Mouse (Mus musculus) retina, postnatal 7 days (tissue): ENCODE measurements at regions not wholly inside any gene's neighbourhood (a gene's known extent, or its start where the extent isn't known, plus 50 kb on each side); places are given as distances from the start of the nearest gene placed in this dataset.
"Not testable (repeated sequence)": the region's sequence is repeated elsewhere in the genome, so short reads cannot be mapped to it uniquely, and the experiment has no call there.

Experiments used
- DNase-seq: peaks from one replicate; pipeline ENCODE4 v3.0.0-alpha.2; 2012; ENCODE audit warnings: low read depth, low spot score

- no peak for DNase-seq
Measured at GRCm38 (mm10) chr1:16904690-16905089, 811.6 kb upstream of the 4930444P10Rik start.

GRCm38 (mm10) chr1:16868383-16868782 lies 775.3 kb upstream of the 4930444P10Rik start:
- DNase-seq = not testable (repeated sequence)

DNA sequence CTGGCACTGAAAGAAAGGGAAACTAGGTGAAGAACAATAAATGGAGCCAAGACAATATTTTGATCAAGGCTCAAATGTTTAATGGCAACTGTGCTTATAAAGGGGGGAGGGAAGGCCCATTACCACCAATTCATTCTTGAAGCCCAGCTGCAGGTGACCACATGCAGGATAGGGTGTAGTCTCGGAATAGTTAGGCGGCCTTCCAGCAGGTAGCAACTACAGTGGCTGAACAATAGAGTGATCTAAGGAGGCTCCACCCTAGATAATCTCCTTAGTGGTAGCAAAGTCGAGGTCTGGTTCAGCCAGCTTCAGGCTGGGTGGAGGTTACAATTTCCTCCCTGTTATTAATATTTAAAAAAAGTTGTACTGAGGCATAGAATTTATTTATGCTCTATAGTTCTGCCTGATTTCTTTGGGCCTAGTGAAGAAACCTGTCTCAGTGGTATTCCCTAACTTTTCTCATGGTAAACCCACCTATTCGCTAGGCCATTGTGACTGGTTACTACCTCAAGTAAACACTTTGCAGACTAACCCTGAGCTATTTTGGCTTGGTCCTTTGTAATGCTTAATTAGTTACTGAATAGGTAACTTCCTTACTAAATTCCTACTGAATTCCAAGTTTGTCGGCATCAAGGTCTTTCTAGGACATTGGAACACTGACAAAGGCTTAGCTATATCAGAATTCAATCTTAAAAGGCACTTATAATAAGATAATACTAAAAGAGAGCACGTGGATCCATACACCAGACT lies 774.1 kb upstream of the 4930444P10Rik start:
- not testable (repeated sequence) for DNase-seq

- no peak for DNase-seq
Measured at GRCm38 (mm10) chr1:16837111-16837510, 744.0 kb upstream of the 4930444P10Rik start.

- DNase-seq = not testable (repeated sequence)
Measured at GRCm38 (mm10) chr1:16824709-16825108, 731.6 kb upstream of the 4930444P10Rik start.

- no peak for DNase-seq
Measured at GRCm38 (mm10) chr1:16824057-16824456, 730.9 kb upstream of the 4930444P10Rik start.

GRCm38 (mm10) chr1:16821186-16821585 lies 728.1 kb upstream of the 4930444P10Rik start:
- DNase-seq = no peak

DNA sequence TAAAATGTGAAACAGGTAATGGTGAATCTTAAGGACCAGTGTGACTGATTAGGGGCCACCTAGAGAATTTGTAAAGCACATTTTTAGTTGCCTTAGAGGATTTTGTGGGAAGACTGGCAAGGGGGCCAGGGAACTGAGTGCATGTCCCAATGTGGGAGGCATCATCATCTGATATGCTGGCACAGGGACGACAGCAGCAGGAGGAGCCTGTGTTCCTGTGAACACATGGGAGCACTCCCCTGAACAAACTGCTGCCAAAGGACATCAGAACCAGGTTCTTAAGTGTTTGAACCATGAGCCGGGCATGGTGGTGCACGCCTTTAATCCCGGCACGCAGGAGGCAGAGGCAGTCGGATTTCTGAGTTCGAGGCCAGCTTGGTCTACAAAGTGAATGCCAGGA lies 723.4 kb upstream of the 4930444P10Rik start:
- DNase-seq = no peak

DNA sequence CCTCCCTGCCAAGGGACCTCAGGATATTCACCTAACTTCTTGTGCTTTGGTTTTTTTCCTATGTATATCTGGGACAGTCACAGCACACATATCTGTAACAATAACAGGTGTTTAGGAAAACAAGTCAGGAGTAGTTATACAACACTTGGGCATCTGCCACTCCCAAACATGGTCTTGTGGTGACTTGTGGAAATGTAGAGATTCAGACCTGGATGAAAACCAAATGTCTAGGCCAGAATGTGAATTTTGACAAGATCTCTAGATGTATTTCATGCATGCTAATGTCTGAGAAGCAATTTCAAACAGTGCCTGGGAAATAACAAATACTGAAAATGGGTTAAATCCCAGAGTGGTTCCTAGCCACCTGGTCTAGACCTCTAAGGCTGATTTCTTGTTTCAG lies 722.6 kb upstream of the 4930444P10Rik start:
- DNase-seq = no peak

DNA sequence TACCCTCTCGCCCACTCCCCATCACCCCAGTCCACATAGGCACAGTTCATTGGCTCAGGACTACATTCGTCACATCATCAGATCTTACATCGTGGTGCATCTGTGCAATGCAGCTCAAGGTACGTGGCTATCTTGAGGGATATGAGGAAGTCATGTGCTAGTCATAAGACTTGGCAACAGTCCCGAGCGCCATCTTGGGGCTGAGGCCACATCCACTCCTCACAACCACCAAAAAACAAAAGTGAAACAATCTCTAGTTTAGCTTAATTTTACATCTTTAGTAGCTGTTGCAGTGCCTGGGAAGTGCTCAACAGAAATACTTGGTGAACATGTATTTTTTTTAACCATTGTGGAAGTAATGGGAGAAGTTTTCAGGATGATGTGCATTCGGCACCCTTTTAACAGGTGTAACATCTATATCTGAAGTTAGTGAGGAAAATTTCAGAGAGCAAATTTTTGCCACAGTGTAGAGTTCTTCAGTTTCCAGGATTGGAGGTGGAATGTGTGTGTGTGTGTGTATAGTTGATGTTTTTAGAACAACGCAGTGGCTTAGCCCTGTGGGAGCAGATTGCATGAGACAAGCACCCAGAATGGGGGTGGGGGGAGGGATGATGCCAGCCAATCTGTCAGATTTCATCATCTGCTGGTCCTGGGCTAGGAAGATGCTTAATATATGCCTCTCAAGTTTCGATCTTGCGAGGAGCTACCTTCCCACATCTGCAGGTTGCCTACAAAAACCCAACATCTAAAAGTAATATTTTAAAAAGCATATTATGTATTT lies 716.4 kb upstream of the 4930444P10Rik start:
- DNase-seq = no peak

DNA sequence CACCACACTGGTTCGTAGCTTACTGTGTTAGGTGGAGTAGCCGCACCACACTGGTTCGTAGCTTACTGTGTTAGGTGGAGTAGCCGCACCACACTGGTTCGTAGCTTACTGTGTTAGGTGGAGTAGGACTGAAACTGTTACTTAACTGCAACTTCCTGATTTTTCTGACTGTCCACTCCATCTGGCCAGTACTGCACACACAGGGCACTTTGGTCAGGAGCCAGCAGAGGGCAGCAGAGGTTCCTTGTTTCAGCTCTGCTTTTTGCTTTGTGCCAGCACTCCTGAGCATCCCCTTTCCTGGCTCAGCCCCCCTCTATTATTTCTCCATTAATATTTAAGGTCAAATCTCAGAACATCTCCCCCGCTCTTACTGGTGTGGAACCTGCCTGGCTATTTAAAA lies 705.2 kb upstream of the 4930444P10Rik start:
- DNase-seq = peak; percentile 30

DNA sequence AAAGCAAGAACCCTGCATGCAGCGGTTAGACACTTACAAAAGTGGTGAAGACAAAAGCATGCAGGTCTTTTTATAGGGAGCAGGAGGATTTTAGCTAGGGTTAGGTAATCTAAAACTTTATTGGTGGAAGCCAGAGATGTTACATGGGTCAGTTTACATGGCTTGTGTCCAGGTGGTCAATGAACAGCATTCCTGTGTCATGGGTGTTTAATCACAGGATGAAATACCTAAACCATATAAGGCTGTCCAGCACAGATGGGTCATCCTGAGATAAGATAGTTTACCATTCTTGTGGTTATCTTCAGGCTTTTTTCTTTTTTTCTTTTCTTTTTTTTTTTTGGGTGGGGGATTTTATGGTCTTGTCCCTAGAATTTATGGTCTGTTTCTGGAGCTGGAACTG lies 703.3 kb upstream of the 4930444P10Rik start:
- no peak for DNase-seq

DNA sequence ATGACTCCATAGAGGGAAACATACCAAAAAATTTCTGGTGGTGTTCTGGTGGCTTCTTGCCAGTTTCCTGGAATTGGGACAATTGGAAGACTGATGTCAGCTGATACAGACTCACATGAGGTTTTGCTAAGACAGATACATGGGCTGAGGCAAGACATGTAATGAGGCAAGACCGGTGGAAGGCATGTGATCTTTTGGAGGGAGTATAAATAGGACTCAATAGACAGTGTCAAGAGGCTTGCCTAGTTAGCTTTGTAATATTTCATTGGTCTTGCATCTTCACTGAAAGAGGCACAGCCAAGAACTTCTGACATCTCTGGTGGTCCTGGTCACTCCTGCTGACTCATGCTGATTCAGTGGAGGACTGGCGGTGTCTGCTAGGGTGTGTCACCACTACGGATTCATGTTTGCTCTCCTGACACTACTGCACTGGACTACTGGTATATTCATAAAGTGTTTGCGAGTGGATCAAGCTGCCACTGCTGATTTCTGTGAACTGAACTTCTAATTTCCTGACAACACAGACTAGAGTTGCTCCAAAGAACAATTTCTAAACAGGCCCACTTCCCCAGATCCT lies 697.7 kb upstream of the 4930444P10Rik start:
- no peak for DNase-seq

DNA sequence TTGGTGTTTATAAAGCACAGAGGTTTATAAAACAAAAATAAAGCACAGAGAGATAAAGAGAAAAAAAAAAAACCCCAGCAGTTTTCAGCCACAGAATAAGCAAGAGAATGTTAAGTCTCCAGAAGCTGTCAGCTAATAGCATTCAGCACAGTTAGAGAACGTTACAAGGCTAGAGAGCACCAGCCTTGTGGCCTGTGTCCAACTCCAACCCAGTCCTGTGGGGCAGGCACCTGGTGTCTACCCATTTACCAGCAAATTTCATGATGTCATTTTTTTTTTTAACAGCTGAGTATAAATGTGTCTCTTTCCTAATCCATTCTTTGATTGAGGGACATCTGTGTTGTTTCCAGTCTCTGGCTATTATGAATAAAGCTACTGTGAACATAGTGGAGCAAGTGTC lies 686.7 kb upstream of the 4930444P10Rik start:
- no peak for DNase-seq

GRCm38 (mm10) chr1:16760951-16761350 lies 667.8 kb upstream of the 4930444P10Rik start:
- no peak for DNase-seq
